Mouse (Mus musculus) cerebellum, adult 2 months (tissue): ENCODE measurements at regions not wholly inside any gene's neighbourhood (a gene's known extent, or its start where the extent isn't known, plus 50 kb on each side); places are given as distances from the start of the nearest gene placed in this dataset.

Experiments used
- CTCF ChIP-seq: fragments of 200-500 bp; IDR thresholded peaks from 2 replicates; pipeline ENCODE4 v1.5.1; 2011; ENCODE audit warnings: low read depth, mild to moderate bottlenecking, control low read depth, low read length, moderate library complexity, borderline replicate concordance; ENCODE audit not compliant: insufficient read depth
- POLR2A ChIP-seq: fragments of 200-500 bp; IDR thresholded peaks from 2 replicates; pipeline ENCODE4 v1.6.1; 2011; ENCODE audit warnings: low read length, control low read depth, borderline replicate concordance; ENCODE audit not compliant: insufficient read depth

GRCm38 (mm10) chr12:71450680-71451463 is 141.2 kb downstream of the Dact1 start:
- TF ChIP-seq CTCF (no peak), POLR2A (no peak)
